8 mouse cellular contexts compared by ENCODE assay signal in the genomic region with DNA sequence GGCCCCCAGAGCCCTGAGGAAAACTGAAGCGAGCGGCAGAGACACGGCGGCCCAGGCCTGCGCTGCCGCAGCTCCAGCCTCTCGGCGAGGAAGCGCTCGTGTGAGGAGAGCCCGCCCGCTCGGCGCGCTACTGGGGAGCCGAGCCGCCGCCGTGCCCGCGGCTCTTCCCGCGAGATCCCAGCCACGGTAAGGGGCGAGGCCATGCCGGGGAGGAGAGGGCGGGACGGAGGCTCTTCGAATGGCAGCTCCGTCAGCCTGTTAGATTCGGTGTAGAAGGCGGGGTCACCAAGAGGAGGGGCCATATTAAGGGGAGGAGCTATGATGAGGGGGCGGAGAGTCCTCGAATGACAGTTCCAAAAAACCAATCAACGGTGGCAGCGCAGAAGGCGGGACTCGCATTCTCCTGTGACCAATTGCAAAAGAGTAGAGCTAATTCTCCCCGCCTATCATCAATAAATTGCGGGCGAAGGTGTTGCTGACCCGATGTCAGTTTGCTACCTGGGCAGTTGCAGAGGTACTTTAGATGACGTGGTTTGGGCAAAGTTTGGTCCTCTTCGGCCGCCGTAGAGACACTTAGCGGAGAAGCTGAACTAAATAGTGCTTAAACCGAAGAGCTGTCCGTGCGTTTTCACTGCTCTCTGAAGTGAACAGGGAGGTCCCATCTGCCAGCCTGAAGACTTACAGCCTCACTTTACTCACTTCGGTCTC. TPM values are rescaled to one million over a fixed set of nuclear protein-coding genes. Genes with fewer than 3 reads are reported as not detected.
DNase-seq lines count a peak whose midpoint lies in the region; ATAC-seq lines count a peak whose summit lies in the region.

A gene (minus strand): TSS at position 148 of the 708 bp plus-strand sequence.

- WGBS in hindbrain, embryonic 12.5 days, result under 1% methylated on average over 51 of the region's 51 CpGs

- no peaks in the 10 kb centered on the region for H3K36me3 ChIP-seq in hindbrain, embryonic 12.5 days

- no peaks in the 10 kb centered on the region for H3K9me3 ChIP-seq in hindbrain, embryonic 12.5 days (replicated peaks)

- peak within 1 kb of the TSS; percentile 93 for H3K27ac ChIP-seq in hindbrain, embryonic 12.5 days

- peak; percentile 96 for DNase-seq in NIH3T3 (ENCODE audit: low read depth)
- DNase-seq in cerebellum, postnatal 10 days, result peak; percentile 98
- DNase-seq in frontal cortex, postnatal 10 days (ENCODE audit: low spot score in 2 of 2), result peak; percentile 97
- DNase-seq in layer of hippocampus, postnatal 14 days (ENCODE audit: low spot score in 2 of 2), result peak; percentile 98 to 99
- DNase-seq in lung, postnatal 14 days, result peak; percentile 98
- peak; percentile 97 for DNase-seq in retina, adult 2 months (ENCODE audit: low read depth, low spot score)
- DNase-seq in thymus, postnatal 36 days, result peak; percentile 97 to 99

- peak within 1 kb of the TSS; percentile 80 for H3K4me2 ChIP-seq in hindbrain, embryonic 12.5 days (replicated peaks)

- H3K4me1 ChIP-seq in hindbrain, embryonic 12.5 days, result peaks cover 19% of the 10 kb centered on the region

- H3K9ac ChIP-seq in hindbrain, embryonic 12.5 days, result peak within 1 kb of the TSS; percentile 95

- peak; percentile 99 for ATAC-seq in hindbrain, embryonic 12.5 days (ENCODE audit: low FRiP score)

- H3K27me3 ChIP-seq in hindbrain, embryonic 12.5 days, result no peaks in the 10 kb centered on the region

- peak within 1 kb of the TSS; percentile 86 for H3K4me3 ChIP-seq in hindbrain, embryonic 12.5 days

RNA-seq across cellular contexts. Expression of the gene that starts here (rescaled TPM):
- 26.9 and 27.2 TPM in 2 replicates for polyA plus RNA-seq in hindbrain, embryonic 12.5 days (2016; fragmentation: Nextera tagmentation; extraction: Ambion mirVana)
- 10 to 100 TPM; 19.6 to 22.5 TPM for total RNA-seq in layer of hippocampus, postnatal 14 days (2021)

Comparison
In these comparisons a context has a peak if more than half of its experiments do, and no peak if none do; other contexts are left out.
1. Peak in every context shown above with its lines: DNase-seq, ATAC-seq, H3K4me3 ChIP-seq and H3K27ac ChIP-seq.